Comparison of ENCODE assay signal across 9 mouse cellular contexts in genomic region chr5:4918376-4918775, GRCm38 (mm10).
DNase-seq lines count a peak whose midpoint lies in the region; ATAC-seq and TF ChIP-seq lines count a peak whose summit lies in the region.
"Had no signal": no experiment of that assay in that cellular context is flagged by ENCODE, and none has a peak within 500 bp of the region (broad histone marks: within the 10 kb centered on the region; RNA-seq: fewer than 3 reads in every experiment).

No protein-coding gene starts in this region.

- no peak overlapping the region for H3K4me2 ChIP-seq in forebrain, postnatal 0 days (ENCODE audit: low read depth)
- H3K4me2 ChIP-seq in kidney, embryonic 15.5 days = no peak overlapping the region
- H3K4me2 ChIP-seq: heart, embryonic 15.5 days had no signal

- no peak overlapping the region for H3K9ac ChIP-seq in forebrain, postnatal 0 days
- no peak overlapping the region for H3K9ac ChIP-seq in kidney, embryonic 15.5 days
- H3K9ac ChIP-seq: heart, embryonic 15.5 days had no signal

- no peaks in the 10 kb centered on the region for H3K9me3 ChIP-seq in forebrain, postnatal 0 days (ENCODE audit: low read length)
- no peaks in the 10 kb centered on the region for H3K9me3 ChIP-seq in kidney, embryonic 15.5 days (replicated peaks)
- H3K9me3 ChIP-seq: heart, embryonic 15.5 days had no signal

- ATAC-seq in forebrain, postnatal 0 days = no peak
- 0 out of 2 replicates have a peak, but pooled peaks have one; percentile 33 for ATAC-seq in kidney, embryonic 15.5 days (replicated peaks; ENCODE audit: low FRiP score)

- no peak overlapping the region for H3K27ac ChIP-seq in cerebellum, adult 2 months (ENCODE audit: insufficient read depth, low read length)
- no peak overlapping the region for H3K27ac ChIP-seq in forebrain, postnatal 0 days (ENCODE audit: low read depth, low read length)
- no peak overlapping the region for H3K27ac ChIP-seq in kidney, embryonic 15.5 days
- H3K27ac ChIP-seq: heart, embryonic 15.5 days had no signal

- peak; percentile 84 for TF ChIP-seq CTCF in cerebellum, adult 2 months (IDR thresholded peaks at IDR 0.05; ENCODE audit: borderline replicate concordance, insufficient read depth, low read depth, low read length)
- TF ChIP-seq CTCF in forebrain, postnatal 0 days (IDR thresholded peaks at IDR 0.05; ENCODE audit: low read depth) = peak; percentile 93

- no peaks in the 10 kb centered on the region for H3K36me3 ChIP-seq in forebrain, postnatal 0 days (ENCODE audit: insufficient read depth)
- H3K36me3 ChIP-seq in kidney, embryonic 15.5 days = no peaks in the 10 kb centered on the region
- H3K36me3 ChIP-seq: heart, embryonic 15.5 days had no signal

- no peaks in the 10 kb centered on the region for H3K27me3 ChIP-seq in cerebellum, adult 2 months (ENCODE audit: control insufficient read depth, insufficient read depth, low read length)
- H3K27me3 ChIP-seq in forebrain, postnatal 0 days (ENCODE audit: insufficient read depth, low read length) = no peaks in the 10 kb centered on the region
- H3K27me3 ChIP-seq in kidney, embryonic 15.5 days = no peaks in the 10 kb centered on the region
- H3K27me3 ChIP-seq: heart, embryonic 15.5 days had no signal

- no peak overlapping the region for H3K4me3 ChIP-seq in cerebellum, adult 2 months (replicated peaks; ENCODE audit: insufficient read depth, low read depth, low read length)
- H3K4me3 ChIP-seq in forebrain, postnatal 0 days (ENCODE audit: low read depth, low read length) = no peak overlapping the region
- H3K4me3 ChIP-seq in kidney, embryonic 15.5 days (replicated peaks) = no peak overlapping the region
- H3K4me3 ChIP-seq: heart, embryonic 15.5 days had no signal

- peak; percentile 45 for DNase-seq in gastrocnemius, adult 18-20 months (ENCODE audit: low spot score)
- no peak for DNase-seq in gastrocnemius, adult 8-10 months (ENCODE audit: low spot score in 2 of 2)
- DNase-seq in Muller cell, postnatal 12 days (ENCODE audit: inconsistent ontology term) = peak; percentile 46
- peak; percentile 57 to 63 for DNase-seq in cerebellum, adult 2 months
- peak; percentile 85 for DNase-seq in forebrain, postnatal 0 days
- DNase-seq in lung, adult 18-20 months = peak; percentile 33 to 49
- peak; percentile 32 for DNase-seq in retina, adult 2 months (ENCODE audit: low read depth, low spot score)

- no peak for TF ChIP-seq POLR2A in cerebellum, adult 2 months (IDR thresholded peaks at IDR 0.05; ENCODE audit: borderline replicate concordance, insufficient read depth, low read length)

- 13% methylated on average over 6 of the region's 6 CpGs for WGBS in cerebellum, adult 2 months
- WGBS in forebrain, postnatal 0 days = 11% methylated on average over 6 of the region's 6 CpGs
- 9% methylated on average over 6 of the region's 6 CpGs for WGBS in kidney, embryonic 15.5 days

- peaks cover 8% of the 10 kb centered on the region for H3K4me1 ChIP-seq in cerebellum, adult 2 months (ENCODE audit: control insufficient read depth, insufficient read depth, low read length)
- 0 out of 2 replicates have a peak, but pooled peaks cover 3% of the 10 kb centered on the region for H3K4me1 ChIP-seq in forebrain, postnatal 0 days (ENCODE audit: insufficient read depth)
- H3K4me1 ChIP-seq in kidney, embryonic 15.5 days = peaks cover 4% of the 10 kb centered on the region; the same call in 1 of the 2 replicates
- H3K4me1 ChIP-seq: heart, embryonic 15.5 days had no signal

Comparison
In these comparisons a context has a peak if more than half of its experiments do, and no peak if none do; other contexts are left out.
1. DNase-seq: peak in gastrocnemius, adult 18-20 months (single experiment), Muller cell, postnatal 12 days (single experiment), cerebellum, adult 2 months (2 of 2), forebrain, postnatal 0 days (single experiment), lung, adult 18-20 months (2 of 2) and retina, adult 2 months (single experiment); none in gastrocnemius, adult 8-10 months (0 of 2).